Mouse (Mus musculus) spleen, adult 12 weeks (tissue): ENCODE results near the gene Hist1h2ah.

Experiments
- DNase-seq: peaks from one replicate; pipeline ENCODE4 v3.0.0; 2022; ENCODE audit warnings: low spot score

The Hist1h2ah gene

GRCm38 (mm10) chr13:22039364-22039763 is 4.0 kb upstream of the Hist1h2ah start:
- DNase-seq = no peak

GRCm38 (mm10) chr13:22037415-22037814 is 2.0 kb upstream of the Hist1h2ah start:
- DNase-seq = no peak

- DNase-seq = no peak
Measured at GRCm38 (mm10) chr13:22036986-22037385, 1.6 kb upstream of the Hist1h2ah start.

GRCm38 (mm10) chr13:22036149-22036956 is 985 bp upstream of the Hist1h2ah start:
- DNase-seq = peak; percentile 60

- DNase-seq = no peak
Measured at GRCm38 (mm10) chr13:22034443-22035266, 713 bp downstream of the Hist1h2ah start.

GRCm38 (mm10) chr13:22033741-22034442 is 1.5 kb downstream of the Hist1h2ah start:
- no peak for DNase-seq

- no peak for DNase-seq
Measured at GRCm38 (mm10) chr13:22030493-22030892, 4.9 kb downstream of the Hist1h2ah start.

- DNase-seq = no peak
Measured at GRCm38 (mm10) chr13:22029928-22030327, 5.4 kb downstream of the Hist1h2ah start.

- DNase-seq = peak; percentile 92
Measured at GRCm38 (mm10) chr13:22028673-22029460, 6.5 kb downstream of the Hist1h2ah start.

- peak; percentile 79 for DNase-seq
Measured at GRCm38 (mm10) chr13:22026058-22027031, 9.0 kb downstream of the Hist1h2ah start.

- peak; percentile 73 for DNase-seq
Measured at GRCm38 (mm10) chr13:22022241-22022640, 13.1 kb downstream of the Hist1h2ah start.

- no peak for DNase-seq
Measured at GRCm38 (mm10) chr13:22021581-22021980, 13.8 kb downstream of the Hist1h2ah start.

- DNase-seq = peak; percentile 63
Measured at GRCm38 (mm10) chr13:22020901-22021339, 14.4 kb downstream of the Hist1h2ah start.

GRCm38 (mm10) chr13:22019934-22020835 is 15.2 kb downstream of the Hist1h2ah start:
- DNase-seq = peak; percentile 46

GRCm38 (mm10) chr13:22015479-22016450 is 19.6 kb downstream of the Hist1h2ah start:
- DNase-seq = peak; percentile 82

GRCm38 (mm10) chr13:22014411-22014845 is 20.9 kb downstream of the Hist1h2ah start:
- no peak for DNase-seq

- DNase-seq = no peak
Measured at GRCm38 (mm10) chr13:22013716-22014115, 21.7 kb downstream of the Hist1h2ah start.

- DNase-seq = no peak
Measured at GRCm38 (mm10) chr13:22009642-22010041, 25.7 kb downstream of the Hist1h2ah start, which contains the start of gene Prss16. TSS of gene Prss16 (minus strand) at chr13:22009742.
